Mouse (Mus musculus) forebrain, embryonic 15.5 days (tissue): ENCODE results near the gene Olig1. TPM values are rescaled to one million over a fixed set of nuclear protein-coding genes. Genes with fewer than 3 reads are reported as not detected.

Source experiments
- ATAC-seq: fragments of 200-750 bp; cut with Nextera tagmentation; replicated peaks from 2 replicates; pipeline ENCODE4 v1.8.0; 2017; ENCODE audit warnings: mild to moderate bottlenecking, moderate TSS enrichment, moderate library complexity
- H3K27ac ChIP-seq: fragments of 300-500 bp; sonication (generic); replicated peaks from 2 replicates; pipeline ENCODE4 v1.5.1; 2015; ENCODE audit warnings: mild to moderate bottlenecking, inconsistent platforms
- H3K27me3 ChIP-seq: fragments of 300-500 bp; sonication (generic); 2 replicates; pipeline ENCODE4 v1.6.1; 2015; ENCODE audit warnings: inconsistent platforms
- H3K36me3 ChIP-seq: fragments of 300-500 bp; sonication (generic); 2 replicates; pipeline ENCODE4 v1.6.1; 2015; ENCODE audit warnings: mild to moderate bottlenecking, inconsistent platforms
- H3K4me1 ChIP-seq: fragments of 300-500 bp; sonication (generic); 2 replicates; pipeline ENCODE4 v1.6.1; 2015; ENCODE audit warnings: inconsistent platforms
- H3K4me2 ChIP-seq: fragments of 300-500 bp; sonication (generic); replicated peaks from 2 replicates; pipeline ENCODE4 v1.6.1; 2015; ENCODE audit warnings: mild to moderate bottlenecking, inconsistent platforms
- H3K4me3 ChIP-seq: fragments of 300-500 bp; sonication (generic); 2 replicates; pipeline ENCODE4 v1.5.1; 2015; ENCODE audit warnings: mild to moderate bottlenecking, inconsistent platforms
- H3K9ac ChIP-seq: fragments of 300-500 bp; sonication (generic); replicated peaks from 2 replicates; pipeline ENCODE4 v1.6.1; 2015; ENCODE audit warnings: mild to moderate bottlenecking, inconsistent platforms
- H3K9me3 ChIP-seq: fragments of 300-500 bp; sonication (generic); 2 replicates; pipeline ENCODE4 v1.6.1; 2016; ENCODE audit warnings: inconsistent platforms
- WGBS: fragments of 180-500 bp; shearing (Covaris S2); methylation state at CpG from one replicate; pipeline ENCODE4 v1.1.7; 2015; ENCODE audit warnings: mixed read lengths; 5-methylcytosine and 5-hydroxymethylcytosine counted together
- polyA plus RNA-seq: library from polyadenylated mRNA; unstranded; fragments of >200 nt; fragmentation: Nextera tagmentation; extraction: Ambion mirVana; gene quantifications from 2 replicates; pipeline ENCODE4 v1.2.1, GENCODE M21; 2015

The Olig1 gene
- 29.6 and 33.4 TPM in 2 replicates for polyA plus RNA-seq

- Histone ChIP-seq H3K27me3 (peaks cover 94% of the 10 kb centered on the region), H3K4me2 (peak within 1 kb of the TSS; percentile 84), H3K27ac (no peak within 1 kb of the TSS), H3K9ac (peak within 1 kb of the TSS; percentile 11), H3K36me3 (no peaks in the 10 kb centered on the region), H3K4me3 (peak within 1 kb of the TSS; percentile 47), H3K9me3 (no peaks in the 10 kb centered on the region), H3K4me1 (peaks cover 28% of the 10 kb centered on the region)
- peak; percentile 92 for ATAC-seq
- under 1% methylated on average over 64 of the region's 64 CpGs for WGBS
Measured at GRCm38 (mm10) chr16:91269468-91270211, at the start of gene Olig1. Gene Olig1, plus strand, starts transcription at chr16:91269772.

- WGBS: under 1% methylated on average over 25 of the region's 25 CpGs
Measured at GRCm38 (mm10) chr16:91222171-91222642, 47.4 kb upstream of the Olig1 start.

GRCm38 (mm10) chr16:91222643-91223271, 46.8 kb upstream of the Olig1 start:
- Histone ChIP-seq H3K36me3 (no peaks in the 10 kb centered on the region), H3K4me1 (peaks cover 67% of the 10 kb centered on the region), H3K9ac (peak overlapping the region; percentile 22), H3K4me3 (peak overlapping the region; percentile 30), H3K27me3 (peaks cover 82% of the 10 kb centered on the region), H3K9me3 (no peaks in the 10 kb centered on the region), H3K27ac (peak overlapping the region; percentile 59), H3K4me2 (peak overlapping the region; percentile 42)
- ATAC-seq: peak; percentile 18
- under 1% methylated on average over 27 of the region's 27 CpGs for WGBS

More at GRCm38 (mm10) chr16:91222171-91222642, 47.4 kb upstream of the Olig1 start:
- peaks cover 76% of the 10 kb centered on the region for H3K27me3 ChIP-seq
- peak overlapping the region; percentile 42 for H3K4me2 ChIP-seq
- peak overlapping the region; percentile 22 for H3K9ac ChIP-seq
- H3K4me3 ChIP-seq: peak overlapping the region; percentile 30
- H3K36me3 ChIP-seq: no peaks in the 10 kb centered on the region
- H3K4me1 ChIP-seq: peaks cover 62% of the 10 kb centered on the region
- H3K9me3 ChIP-seq: no peaks in the 10 kb centered on the region
- no peak for ATAC-seq
- peak overlapping the region; percentile 59 for H3K27ac ChIP-seq

GRCm38 (mm10) chr16:91223327-91224067, 46.1 kb upstream of the Olig1 start:
- no peak for ATAC-seq
- Histone ChIP-seq H3K27ac (0 out of 2 replicates have a peak overlapping the region, but pooled peaks have one; percentile 59), H3K9ac (no peak overlapping the region), H3K36me3 (no peaks in the 10 kb centered on the region), H3K4me2 (peak overlapping the region; percentile 42), H3K27me3 (peaks cover 81% of the 10 kb centered on the region), H3K9me3 (no peaks in the 10 kb centered on the region), H3K4me1 (peaks cover 67% of the 10 kb centered on the region), H3K4me3 (peak overlapping the region; percentile 30)
- 3% methylated on average over 35 of the region's 35 CpGs for WGBS

DNA sequence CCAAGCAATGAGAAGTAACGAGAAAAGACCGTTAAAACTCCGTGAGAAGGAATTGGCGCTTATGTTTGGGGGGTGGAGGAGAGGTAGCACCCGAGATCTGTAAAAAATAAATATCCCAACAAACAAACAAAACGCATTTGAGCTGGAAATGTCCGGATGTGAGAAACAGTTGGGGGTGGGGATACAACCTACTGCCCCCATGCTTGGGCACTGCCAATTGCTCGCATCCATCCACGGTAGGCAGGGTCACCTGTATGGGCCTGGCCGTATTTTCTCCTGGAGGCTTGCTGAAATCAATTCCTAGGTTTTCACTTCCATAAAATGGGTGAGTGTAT, 45.5 kb upstream of the Olig1 start:
- Histone ChIP-seq H3K9me3 (no peaks in the 10 kb centered on the region), H3K4me1 (peaks cover 67% of the 10 kb centered on the region), H3K36me3 (no peaks in the 10 kb centered on the region), H3K9ac (no peak overlapping the region), H3K4me3 (no peak overlapping the region), H3K27ac (no peak overlapping the region), H3K27me3 (peaks cover 80% of the 10 kb centered on the region), H3K4me2 (no peak overlapping the region)
- WGBS: 9% methylated on average over 10 of the region's 10 CpGs
- ATAC-seq: no peak

- Histone ChIP-seq H3K4me1 (peaks cover 67% of the 10 kb centered on the region), H3K4me2 (peak overlapping the region; percentile 46), H3K9ac (no peak overlapping the region), H3K27ac (no peak overlapping the region), H3K36me3 (no peaks in the 10 kb centered on the region), H3K27me3 (peaks cover 78% of the 10 kb centered on the region), H3K9me3 (no peaks in the 10 kb centered on the region), H3K4me3 (peak overlapping the region; percentile 39)
- under 1% methylated on average over 26 of the region's 26 CpGs for WGBS
- ATAC-seq: no peak
Measured at GRCm38 (mm10) chr16:91224481-91225232, 44.9 kb upstream of the Olig1 start.

DNA sequence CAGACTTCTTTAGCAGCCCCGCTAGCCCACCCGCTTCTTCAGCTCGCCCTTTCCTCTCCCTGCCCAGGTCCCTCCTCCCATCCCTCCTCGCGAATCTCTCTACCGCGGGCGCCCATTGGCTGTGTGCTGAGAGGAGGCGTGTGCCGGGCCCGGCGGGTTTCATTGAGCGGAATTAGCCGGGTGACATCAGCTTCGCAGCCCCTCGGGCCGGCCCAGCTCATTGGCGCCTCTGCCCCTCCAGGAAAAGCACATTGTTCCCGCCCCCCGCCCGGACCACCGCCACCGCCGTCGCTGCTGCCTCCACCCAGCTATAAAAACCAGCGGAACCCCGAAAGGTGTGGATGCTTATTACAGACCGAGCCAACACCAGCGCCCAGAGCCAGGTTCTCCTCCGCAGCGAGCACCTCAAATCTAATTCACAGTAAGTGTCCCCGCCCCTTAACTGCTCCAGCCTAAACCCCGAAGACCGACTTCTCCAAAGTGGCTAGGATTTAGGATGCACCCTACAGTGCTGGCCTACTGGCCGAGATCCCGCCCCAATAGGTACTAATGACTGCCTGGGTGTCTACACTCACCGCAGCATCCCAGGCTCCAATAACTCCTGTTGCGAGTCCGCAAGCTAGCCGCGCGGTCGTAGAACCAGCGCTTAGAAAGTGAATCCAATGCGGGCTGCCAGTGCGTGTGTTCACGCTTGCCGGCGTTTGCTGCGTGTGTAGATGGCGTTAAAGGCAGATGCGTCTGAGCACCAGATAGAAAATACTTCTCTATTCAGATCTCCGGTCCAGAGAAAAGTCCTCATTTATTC, 44.1 kb upstream of the Olig1 start, which contains the start of gene Olig2:
Gene Olig2, plus strand, starts transcription at position 225 of the 805 bp plus-strand sequence.
- Histone ChIP-seq H3K4me2 (peak within 1 kb of the TSS; percentile 46), H3K27me3 (peaks cover 77% of the 10 kb centered on the region), H3K4me1 (peaks cover 60% of the 10 kb centered on the region), H3K9me3 (no peaks in the 10 kb centered on the region), H3K9ac (peak within 1 kb of the TSS; percentile 22), H3K27ac (no peak within 1 kb of the TSS), H3K36me3 (no peaks in the 10 kb centered on the region), H3K4me3 (peak within 1 kb of the TSS; percentile 39)
- under 1% methylated on average over 53 of the region's 53 CpGs for WGBS
- peak; percentile 93 for ATAC-seq

DNA sequence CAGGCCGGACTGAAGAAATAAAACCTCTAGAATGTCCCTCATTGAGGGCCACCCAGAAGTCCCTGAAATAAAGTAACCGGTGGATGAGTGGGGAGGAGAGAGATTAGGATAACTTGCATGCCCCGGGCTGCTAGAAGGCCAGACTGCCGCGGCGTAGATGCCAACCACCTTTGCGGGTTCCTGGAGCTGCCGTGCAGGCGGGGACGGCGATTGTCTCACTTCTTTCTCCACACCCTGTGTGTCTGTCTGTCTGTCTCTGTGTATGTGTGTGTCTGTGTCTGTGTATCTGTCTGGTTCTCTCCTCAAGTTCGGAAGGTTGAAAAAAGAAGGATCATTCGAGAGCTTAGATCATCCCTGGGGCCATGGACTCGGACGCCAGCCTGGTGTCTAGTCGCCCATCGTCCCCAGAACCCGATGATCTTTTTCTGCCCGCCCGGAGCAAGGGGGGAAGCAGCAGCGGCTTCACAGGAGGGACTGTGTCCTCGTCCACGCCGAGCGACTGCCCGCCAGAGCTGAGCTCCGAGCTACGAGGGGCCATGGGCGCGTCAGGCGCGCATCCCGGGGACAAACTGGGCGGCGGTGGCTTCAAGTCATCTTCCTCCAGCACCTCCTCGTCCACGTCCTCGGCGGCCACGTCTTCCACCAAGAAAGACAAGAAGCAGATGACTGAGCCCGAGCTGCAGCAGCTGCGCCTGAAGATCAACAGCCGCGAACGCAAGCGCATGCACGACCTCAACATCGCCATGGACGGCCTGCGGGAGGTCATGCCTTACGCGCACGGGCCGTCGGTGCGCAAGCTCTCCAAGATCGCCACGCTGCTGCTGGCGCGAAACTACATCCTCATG, 43.3 kb upstream of the Olig1 start:
- Histone ChIP-seq H3K9me3 (no peaks in the 10 kb centered on the region), H3K36me3 (no peaks in the 10 kb centered on the region), H3K27ac (no peak overlapping the region), H3K4me3 (peak overlapping the region; percentile 39), H3K9ac (peak overlapping the region; percentile 22), H3K4me2 (peak overlapping the region; percentile 46), H3K27me3 (peaks cover 76% of the 10 kb centered on the region), H3K4me1 (peaks cover 59% of the 10 kb centered on the region)
- ATAC-seq: no peak
- under 1% methylated on average over 60 of the region's 60 CpGs for WGBS

DNA sequence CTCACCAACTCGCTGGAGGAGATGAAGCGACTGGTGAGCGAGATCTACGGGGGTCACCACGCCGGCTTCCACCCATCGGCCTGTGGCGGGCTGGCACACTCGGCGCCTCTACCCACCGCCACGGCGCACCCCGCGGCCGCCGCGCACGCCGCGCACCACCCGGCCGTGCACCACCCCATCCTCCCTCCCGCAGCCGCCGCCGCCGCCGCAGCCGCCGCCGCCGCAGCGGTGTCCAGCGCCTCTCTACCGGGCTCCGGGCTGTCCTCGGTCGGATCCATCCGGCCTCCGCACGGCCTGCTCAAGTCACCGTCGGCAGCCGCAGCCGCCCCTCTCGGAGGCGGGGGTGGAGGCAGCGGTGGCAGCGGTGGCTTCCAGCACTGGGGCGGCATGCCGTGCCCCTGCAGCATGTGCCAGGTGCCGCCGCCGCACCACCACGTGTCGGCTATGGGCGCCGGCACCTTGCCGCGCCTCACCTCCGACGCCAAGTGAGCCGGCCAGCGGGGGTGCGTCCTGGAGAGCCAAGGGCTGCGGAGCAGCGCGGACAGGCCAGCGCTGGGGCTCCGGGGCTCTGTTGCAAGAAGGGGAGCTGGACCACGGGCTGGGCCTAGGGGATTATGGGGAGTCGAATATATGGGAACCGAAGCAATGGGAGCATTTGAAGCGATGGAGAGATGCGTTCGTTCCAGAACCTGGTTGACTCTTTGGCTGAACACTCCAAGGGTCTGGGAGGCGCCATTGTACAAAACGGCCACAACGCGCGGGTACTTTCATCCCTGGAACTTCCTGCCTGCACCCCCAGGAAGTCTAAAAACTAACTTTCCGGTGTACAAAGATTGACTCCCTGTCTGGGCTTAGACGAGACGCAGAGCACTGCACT, 42.5 kb upstream of the Olig1 start:
- ATAC-seq: no peak
- WGBS: under 1% methylated on average over 84 of the region's 85 CpGs

DNA sequence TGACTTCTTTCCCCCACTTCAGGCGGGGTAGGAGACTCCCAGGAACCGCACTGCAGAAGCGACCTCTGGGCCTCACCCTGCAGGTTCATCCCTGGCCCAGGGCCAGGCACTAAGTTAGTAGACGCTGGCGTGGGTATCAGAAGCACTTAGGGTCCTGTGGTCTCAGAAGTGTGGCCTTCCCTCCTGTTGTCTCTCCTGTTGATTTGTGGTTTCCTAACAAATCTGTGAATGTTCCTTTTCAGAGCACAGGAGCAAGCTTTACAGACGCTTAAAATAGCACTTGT, 41.9 kb upstream of the Olig1 start:
- no peak overlapping the region for H3K9ac ChIP-seq
- H3K9me3 ChIP-seq: no peaks in the 10 kb centered on the region
- no peak overlapping the region for H3K27ac ChIP-seq
- H3K36me3 ChIP-seq: no peaks in the 10 kb centered on the region
- peaks cover 58% of the 10 kb centered on the region for H3K4me1 ChIP-seq
- ATAC-seq: no peak
- 3% methylated on average over 6 of the region's 6 CpGs for WGBS
- peak overlapping the region; percentile 46 for H3K4me2 ChIP-seq
- H3K27me3 ChIP-seq: peaks cover 74% of the 10 kb centered on the region
- peak overlapping the region; percentile 39 for H3K4me3 ChIP-seq

More for the DNA sequence above, 42.5 kb upstream of the Olig1 start:
- Histone ChIP-seq H3K4me3 (peak overlapping the region; percentile 39), H3K27ac (no peak overlapping the region), H3K4me2 (peak overlapping the region; percentile 46), H3K9ac (peak overlapping the region; percentile 22), H3K4me1 (peaks cover 58% of the 10 kb centered on the region), H3K36me3 (no peaks in the 10 kb centered on the region), H3K9me3 (no peaks in the 10 kb centered on the region), H3K27me3 (peaks cover 74% of the 10 kb centered on the region)
